Mouse (Mus musculus): ENCODE measurements around the gene Gpr156.

The Gpr156 gene

GRCm38 (mm10) chr16:37919000-37919399, 2.7 kb downstream of the Gpr156 start:
- DNase-seq: no peak

GRCm38 (mm10) chr16:37920842-37921409, 4.6 kb downstream of the Gpr156 start:
- DNase-seq: no peak

DNA sequence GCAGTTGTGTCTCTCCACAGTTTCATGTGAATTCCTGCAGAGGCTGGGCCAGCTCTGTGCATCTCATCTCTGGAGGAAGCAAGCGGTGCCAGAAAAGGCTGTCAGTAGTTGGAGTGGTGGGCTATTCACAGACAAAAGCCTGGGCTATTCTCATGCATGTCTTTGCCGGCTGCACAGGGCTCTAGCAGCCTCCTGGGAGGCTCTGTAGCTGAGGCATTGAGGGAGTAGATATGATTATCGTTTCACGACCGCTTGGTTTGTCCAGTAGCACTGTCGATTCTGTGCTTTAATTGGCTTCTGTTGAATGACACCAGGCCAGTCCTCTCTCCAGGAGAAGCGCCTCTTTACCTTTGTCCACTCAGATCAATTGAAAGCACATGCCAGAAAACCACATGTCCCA, 9.8 kb downstream of the Gpr156 start:
- DNase-seq: no peak

GRCm38 (mm10) chr16:37927117-37927516, 10.8 kb downstream of the Gpr156 start:
- no peak for DNase-seq

GRCm38 (mm10) chr16:37929006-37929405, 12.7 kb downstream of the Gpr156 start:
- DNase-seq: no peak

- no peak for DNase-seq
These were observed 13.3 kb downstream of the Gpr156 start for GRCm38 (mm10) chr16:37929626-37930025.

DNA sequence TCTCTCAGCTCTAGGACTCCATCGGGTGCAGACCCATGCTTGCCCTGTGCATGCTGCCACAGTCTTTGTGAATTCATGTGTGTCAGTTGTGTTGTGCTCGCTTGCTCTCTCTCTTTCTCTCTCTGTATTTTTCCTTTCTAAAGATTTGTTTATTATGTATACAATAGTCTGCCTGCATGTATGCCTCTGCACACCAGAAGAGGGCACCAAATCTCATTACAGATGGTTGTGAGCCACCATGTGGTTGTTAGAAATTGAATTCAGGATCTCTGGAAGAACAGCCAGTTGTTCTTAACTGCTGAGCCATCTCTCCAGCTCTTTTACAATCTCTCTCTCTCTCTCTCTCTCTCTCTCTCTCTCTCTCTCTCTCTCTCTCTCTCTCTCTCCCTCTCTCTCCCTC, 18.6 kb downstream of the Gpr156 start:
- no peak for DNase-seq

- no peak for DNase-seq
These were observed 21.0 kb downstream of the Gpr156 start for GRCm38 (mm10) chr16:37937276-37937675.

DNA sequence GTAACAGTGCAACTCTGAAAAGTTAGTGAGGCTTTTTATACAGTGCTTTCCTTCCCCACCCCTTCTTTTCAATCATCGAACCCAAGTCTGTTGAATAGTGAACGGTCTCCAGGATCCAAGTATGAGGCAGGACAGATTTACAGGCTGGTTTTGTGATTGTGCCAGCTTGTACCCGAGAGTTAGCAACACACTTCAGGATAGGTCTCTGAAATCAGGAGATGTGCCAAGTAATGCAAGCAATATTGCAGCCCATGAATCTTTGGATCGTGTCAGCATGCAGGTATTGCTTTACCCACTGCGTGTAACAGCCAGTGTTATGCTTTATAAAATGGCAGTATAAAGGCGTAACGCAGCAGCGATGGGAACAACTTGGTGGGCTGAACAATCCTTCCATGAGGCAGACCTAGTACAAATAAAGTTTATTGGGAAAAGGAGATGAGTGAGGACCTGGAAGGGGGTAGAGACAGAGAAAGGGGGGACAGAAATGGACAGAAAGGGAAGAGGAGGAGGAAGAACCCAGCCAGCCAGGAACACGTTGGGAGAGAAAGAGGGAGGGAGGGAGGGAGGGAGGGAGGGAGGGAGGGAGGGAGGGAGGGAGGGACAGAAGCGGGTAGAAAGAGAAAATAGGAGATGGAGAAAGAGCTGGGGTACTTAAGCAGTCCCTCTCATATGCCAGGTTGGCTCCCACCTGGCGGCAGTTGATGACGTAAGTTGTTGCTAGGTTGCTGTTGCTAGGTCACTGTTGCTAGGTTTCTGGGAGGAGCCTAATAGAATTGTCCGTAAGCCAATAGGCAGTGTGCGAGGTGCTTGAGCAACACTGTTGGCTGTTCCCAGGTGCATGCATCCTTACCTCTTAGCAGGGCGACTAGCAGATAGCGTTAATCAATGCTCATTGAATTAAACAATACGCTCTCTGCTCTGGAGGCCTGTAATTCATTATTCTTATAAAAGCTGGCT, 22.1 kb downstream of the Gpr156 start:
- no peak for DNase-seq

GRCm38 (mm10) chr16:37939082-37939863, 23.0 kb downstream of the Gpr156 start:
- DNase-seq: no peak

- no peak for DNase-seq
These were observed 24.0 kb downstream of the Gpr156 start for GRCm38 (mm10) chr16:37940291-37940690.

GRCm38 (mm10) chr16:37943701-37944100, 27.4 kb downstream of the Gpr156 start:
- no peak for DNase-seq

- no peak for DNase-seq
These were observed 28.9 kb downstream of the Gpr156 start for GRCm38 (mm10) chr16:37945031-37945796.

- peak; percentile 76 for DNase-seq
These were observed 30.9 kb downstream of the Gpr156 start for GRCm38 (mm10) chr16:37947160-37947559.

GRCm38 (mm10) chr16:37948365-37948764, 32.1 kb downstream of the Gpr156 start:
- no peak for DNase-seq

DNA sequence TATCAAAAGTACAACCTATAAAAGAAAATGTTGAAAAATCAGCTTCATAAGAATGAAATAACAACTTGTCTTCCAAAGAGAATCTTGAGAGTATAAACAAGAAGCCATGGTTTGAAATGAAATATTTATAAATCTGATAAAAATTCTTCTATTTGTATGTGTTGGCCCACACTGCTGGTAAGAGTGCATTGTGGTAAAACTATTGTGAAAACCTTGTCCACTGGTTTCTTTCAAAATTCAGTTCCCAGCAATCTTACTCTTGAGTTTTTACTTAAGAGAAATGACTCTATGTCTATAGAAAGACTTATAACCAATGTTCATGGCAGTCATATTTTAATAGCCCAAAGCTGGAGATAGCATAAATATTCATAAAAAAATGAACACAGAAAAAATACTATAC, 34.9 kb downstream of the Gpr156 start:
- DNase-seq: no peak

DNA sequence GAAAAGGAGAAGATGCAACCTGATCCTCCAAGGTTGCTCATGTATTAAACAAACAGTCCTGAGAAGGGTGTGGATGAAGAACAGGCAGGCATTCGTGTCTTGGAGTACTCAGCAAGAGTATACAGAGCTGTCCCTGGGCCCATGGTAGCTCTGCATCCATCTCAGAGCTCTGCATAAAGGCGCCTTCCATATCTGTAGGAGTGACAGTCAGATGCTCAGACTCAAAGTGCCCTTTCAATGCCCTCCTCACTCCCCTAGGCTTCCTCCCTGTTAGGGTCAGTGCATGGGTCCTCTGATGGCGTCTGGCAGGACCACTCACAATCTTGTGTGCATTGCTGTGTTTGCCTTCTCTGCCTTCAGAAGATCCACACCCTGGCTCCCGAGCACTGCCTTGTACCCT, 36.9 kb downstream of the Gpr156 start:
- no peak for DNase-seq

- no peak for DNase-seq
These were observed 38.0 kb downstream of the Gpr156 start for GRCm38 (mm10) chr16:37953991-37954942.

DNA sequence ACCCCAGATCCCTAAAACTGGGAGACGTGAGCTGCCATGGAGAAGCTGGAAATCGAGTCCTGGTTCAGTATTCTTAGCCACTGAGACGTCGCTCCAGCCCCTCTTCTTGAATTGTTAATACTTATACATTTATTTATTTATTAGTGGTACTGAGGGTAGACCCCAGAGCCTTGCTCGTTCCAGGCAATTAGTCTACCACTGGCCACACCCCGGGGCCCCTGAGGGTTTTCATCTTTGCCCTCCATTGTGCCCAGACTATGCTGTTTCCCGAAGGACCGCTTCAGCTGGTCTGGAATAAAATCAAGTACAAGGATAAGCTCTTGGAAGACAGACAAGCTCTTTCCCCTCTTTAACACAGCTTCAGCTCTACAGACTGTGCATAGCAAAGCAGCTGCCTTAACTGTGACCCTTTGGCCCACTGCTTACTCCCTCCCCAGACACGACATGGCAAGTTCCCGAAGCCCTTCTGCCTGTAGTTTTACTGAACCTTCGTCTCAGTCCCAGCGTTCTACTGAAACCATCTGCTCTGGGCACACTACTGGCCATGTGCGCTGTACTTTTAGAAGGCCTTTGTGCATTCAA, 39.1 kb downstream of the Gpr156 start:
- DNase-seq: no peak

DNA sequence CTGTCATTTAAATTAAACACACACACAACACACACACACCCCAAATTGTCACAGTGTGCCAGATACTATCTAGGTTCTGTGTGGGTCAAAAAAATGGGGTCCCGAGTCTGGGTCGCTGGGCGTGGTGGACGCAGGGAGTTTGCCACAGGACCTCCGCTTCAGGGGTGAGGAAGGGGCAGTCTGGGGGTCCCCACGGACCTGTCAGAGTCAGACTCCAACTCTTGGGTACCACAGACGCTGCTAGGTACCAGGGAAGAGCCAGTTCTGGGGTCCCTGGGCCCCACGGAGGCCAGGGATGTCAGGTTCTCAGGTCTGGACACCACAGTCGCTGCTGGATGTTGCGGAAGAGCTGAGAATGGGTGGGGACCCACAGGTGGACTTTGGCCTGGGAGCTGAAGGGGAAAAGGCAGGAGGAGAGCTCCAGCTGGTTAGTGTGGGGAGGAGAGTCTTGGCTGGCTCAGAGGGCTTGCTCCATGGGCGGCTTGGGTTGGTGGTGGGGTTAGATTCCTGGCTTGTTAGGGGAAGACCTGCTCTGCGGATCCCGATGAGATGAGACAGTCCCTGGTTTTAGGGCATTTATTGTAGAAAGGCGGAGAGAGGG, 39.9 kb downstream of the Gpr156 start:
- DNase-seq: no peak

DNA sequence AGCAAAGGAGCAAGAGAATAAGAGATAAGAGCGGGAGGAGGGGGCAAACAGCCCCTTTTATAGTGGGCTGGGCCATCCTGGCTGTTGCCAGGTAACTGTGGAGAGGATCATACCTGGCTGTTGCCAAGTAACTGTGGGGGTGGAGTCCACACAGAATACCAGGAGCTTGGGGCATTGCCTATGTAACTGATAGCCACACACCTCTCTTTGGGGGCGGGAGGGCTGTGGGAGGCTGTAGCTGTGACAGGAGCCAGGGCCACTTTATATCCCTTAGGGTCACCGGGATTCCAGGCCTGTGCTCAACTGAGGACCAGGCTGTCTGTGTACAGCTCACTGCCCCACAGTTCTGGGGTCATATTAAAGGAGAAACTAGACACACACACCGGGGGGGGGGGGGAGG, 40.5 kb downstream of the Gpr156 start:
- no peak for DNase-seq
